Mouse (Mus musculus) E14TG2a.4 (cell line): ENCODE data around the gene Car10.
"Not testable (repeated sequence)": the region's sequence is repeated elsewhere in the genome, so short reads cannot be mapped to it uniquely, and the experiment has no call there.

Experiments
- H3K27me3 ChIP-seq: 2 replicates; pipeline ENCODE4 v1.6.1; 2014; ENCODE audit warnings: low read length, control low read depth; ENCODE audit not compliant: insufficient read depth
- H3K36me3 ChIP-seq: 2 replicates; pipeline ENCODE4 v1.6.1; 2014; ENCODE audit warnings: low read length, control low read depth; ENCODE audit not compliant: insufficient read depth
- H3K4me1 ChIP-seq: replicated peaks from 2 replicates; pipeline ENCODE4 v1.6.1; 2014; ENCODE audit warnings: low read depth, low read length, control low read depth
- H3K4me3 ChIP-seq: replicated peaks from 2 replicates; pipeline ENCODE4 v1.5.1; 2014; ENCODE audit warnings: mild to moderate bottlenecking, low read length
- H3K9me3 ChIP-seq: 2 replicates; pipeline ENCODE4 v1.6.1; 2014; ENCODE audit warnings: low read length, control low read depth
- CTCF ChIP-seq: conservative IDR thresholded peaks from 2 replicates; pipeline ENCODE4 v1.5.1; 2014; ENCODE audit warnings: low read length
- NANOG ChIP-seq: IDR thresholded peaks from 2 replicates; pipeline ENCODE4 v1.6.1; 2014; ENCODE audit warnings: borderline replicate concordance, low read length, mixed read lengths
- POU5F1 ChIP-seq: IDR thresholded peaks from 2 replicates; pipeline ENCODE4 v1.6.1; 2014; ENCODE audit warnings: low read length, borderline replicate concordance

The Car10 gene

DNA sequence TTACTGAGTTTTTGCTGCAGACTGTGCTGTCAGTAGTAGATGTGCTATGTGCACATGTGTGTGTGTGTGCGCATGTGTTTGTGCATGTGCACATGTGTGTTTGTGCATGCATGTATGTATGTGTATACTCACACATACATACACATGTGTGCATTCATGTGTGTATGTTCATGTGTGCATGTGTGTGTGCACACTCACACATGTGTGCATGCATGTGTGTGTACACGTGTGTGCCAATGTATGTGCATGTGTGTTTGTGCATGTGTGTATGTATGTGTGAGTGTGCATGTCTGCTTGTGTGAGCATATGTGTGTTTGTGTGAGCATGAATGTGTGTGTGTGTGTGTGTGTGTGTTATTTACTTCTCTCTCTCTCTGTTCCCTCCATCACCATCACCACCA, 298.5 kb downstream of the Car10 start:
- no peaks in the 10 kb centered on the region for H3K27me3 ChIP-seq
- H3K4me1 ChIP-seq, result no peaks in the 10 kb centered on the region
- H3K4me3 ChIP-seq, result no peak overlapping the region
- no peaks in the 10 kb centered on the region for H3K9me3 ChIP-seq
- H3K36me3 ChIP-seq, result no peaks in the 10 kb centered on the region
- TF ChIP-seq POU5F1 (no peak), CTCF (no peak), NANOG (no peak)

DNA sequence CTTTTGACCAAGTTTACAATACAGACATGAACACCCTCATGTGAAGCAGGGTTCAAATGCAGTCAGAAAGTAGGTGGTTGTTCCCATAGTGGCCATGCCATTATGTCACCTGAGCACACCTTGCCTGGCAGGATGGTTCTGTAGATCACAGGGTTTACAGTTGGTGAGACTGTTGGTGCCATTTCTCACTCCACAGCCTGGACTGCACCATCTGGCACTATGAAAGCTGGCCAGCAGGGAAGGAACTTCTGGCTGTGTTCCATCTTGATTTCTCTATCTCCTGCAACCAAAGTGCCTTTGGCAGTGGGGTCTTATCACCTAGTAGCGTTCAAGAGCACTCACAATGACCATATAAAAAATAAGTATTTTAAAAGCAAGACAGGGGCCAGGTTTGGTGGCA, 303.3 kb downstream of the Car10 start:
- H3K27me3 ChIP-seq, H3K4me3 ChIP-seq, H3K9me3 ChIP-seq, H3K4me1 ChIP-seq, H3K36me3 ChIP-seq: not testable (repeated sequence)

DNA sequence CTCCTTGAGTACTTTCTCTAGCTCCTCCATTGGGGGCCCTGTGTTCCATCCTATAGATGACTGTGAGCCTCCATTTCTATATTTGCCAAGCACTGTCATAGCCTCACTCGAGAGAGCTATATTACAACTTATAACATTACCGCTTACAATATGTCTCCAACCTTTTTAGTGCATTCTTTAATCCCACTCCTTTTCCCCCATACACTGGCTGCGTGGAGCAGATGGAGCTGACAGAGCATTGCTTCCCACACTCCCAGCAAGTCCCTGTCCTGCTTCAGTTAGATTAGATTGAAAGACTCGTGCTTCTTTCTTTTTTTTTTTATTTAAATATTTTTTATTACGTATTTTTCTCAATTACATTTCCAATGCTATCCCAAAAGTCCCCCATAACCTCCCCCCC, 310.2 kb downstream of the Car10 start:
- no peak overlapping the region for H3K4me3 ChIP-seq
- H3K36me3 ChIP-seq, result no peaks in the 10 kb centered on the region
- TF ChIP-seq POU5F1, result no peak
- TF ChIP-seq CTCF, result no peak
- no peak for TF ChIP-seq NANOG
- H3K4me1 ChIP-seq, result no peaks in the 10 kb centered on the region
- H3K9me3 ChIP-seq, result no peaks in the 10 kb centered on the region
- no peaks in the 10 kb centered on the region for H3K27me3 ChIP-seq

DNA sequence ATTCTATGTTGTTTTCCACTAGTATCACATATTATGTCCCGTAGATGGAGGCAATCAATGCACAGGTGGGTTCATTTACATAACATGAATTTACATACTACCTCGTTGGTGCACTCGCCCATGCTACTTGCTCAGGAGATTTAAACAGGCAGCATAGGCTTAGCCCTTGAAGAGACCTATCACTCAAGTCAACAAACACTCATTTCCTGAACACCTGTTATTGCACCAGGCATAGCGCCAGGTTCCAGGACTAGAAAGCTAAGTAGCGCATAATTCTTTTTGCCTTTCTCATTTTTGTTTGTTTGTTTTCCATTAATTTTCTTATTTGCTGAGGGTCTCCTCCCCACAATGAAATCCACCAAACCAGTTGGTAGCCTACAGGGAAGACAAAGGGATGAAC, 333.7 kb downstream of the Car10 start:
- no peak overlapping the region for H3K4me3 ChIP-seq
- no peaks in the 10 kb centered on the region for H3K27me3 ChIP-seq
- peaks cover 21% of the 10 kb centered on the region for H3K9me3 ChIP-seq
- H3K36me3 ChIP-seq, result no peaks in the 10 kb centered on the region
- H3K4me1 ChIP-seq, result no peaks in the 10 kb centered on the region
- TF ChIP-seq CTCF (no peak), POU5F1 (no peak), NANOG (no peak)

DNA sequence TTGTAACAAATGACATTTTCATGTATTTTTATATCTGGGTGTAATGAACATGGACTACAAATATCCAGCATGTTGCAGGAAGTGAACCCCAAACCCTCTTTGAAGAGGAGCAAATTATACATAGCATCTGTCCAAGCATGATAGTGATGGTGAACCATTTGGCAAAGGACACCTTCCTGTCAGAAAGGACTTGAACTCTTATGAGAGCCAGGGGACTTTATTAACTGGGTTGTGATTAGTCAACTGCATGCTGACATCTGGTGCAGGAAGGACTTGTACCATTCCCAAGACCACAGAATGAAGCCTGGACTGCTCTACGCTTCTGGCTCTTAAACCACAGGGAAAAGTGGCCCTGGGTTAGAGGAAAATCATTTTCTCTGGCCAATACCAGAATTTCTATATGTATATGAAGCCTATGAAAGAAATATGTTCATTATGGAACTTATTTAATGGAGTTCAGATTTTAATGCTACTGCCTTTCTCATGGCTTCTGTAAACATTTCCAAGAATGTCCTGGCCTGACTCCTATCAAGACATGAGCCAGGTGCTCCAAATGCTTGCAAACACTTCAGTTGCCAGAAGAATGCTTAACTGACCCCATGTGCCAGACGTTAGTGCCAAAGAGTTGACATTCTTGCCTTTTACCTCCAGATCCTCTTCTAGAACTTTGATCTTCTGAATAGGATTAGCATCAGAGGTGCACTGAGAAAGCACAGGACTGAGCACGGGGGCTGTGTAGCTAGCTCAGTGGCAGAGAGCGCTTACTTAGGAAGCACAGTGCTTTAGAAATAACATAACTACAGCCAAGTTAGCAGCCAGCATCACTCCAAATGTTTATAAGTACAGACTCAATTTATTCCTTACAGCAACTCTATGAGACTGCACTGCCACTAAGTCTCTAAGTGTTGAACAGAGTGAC, 337.4 kb downstream of the Car10 start:
- Histone ChIP-seq H3K27me3 (no peaks in the 10 kb centered on the region), H3K36me3 (no peaks in the 10 kb centered on the region), H3K9me3 (peaks cover 21% of the 10 kb centered on the region), H3K4me3 (no peak overlapping the region), H3K4me1 (no peaks in the 10 kb centered on the region)
- no peak for TF ChIP-seq POU5F1

DNA sequence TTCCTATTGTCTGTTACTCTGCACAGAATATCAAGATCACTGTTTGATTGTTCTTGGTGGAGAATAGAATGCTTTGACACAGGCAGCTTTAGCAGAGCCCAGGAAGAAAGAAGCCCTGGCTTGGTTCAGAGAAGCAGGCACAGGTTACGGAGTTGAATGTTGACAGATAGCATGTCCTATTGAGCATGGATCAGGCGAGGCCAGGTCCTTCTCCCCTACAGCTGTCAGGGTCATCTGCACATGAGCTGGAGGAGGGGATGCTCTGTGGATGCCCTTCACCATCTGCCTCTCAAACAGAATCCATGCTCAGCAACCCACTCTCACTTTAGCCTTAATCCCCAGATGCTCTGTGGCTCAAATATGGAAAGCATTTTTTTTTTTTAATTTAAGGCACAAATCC, 339.1 kb downstream of the Car10 start:
- Histone ChIP-seq H3K27me3 (no peaks in the 10 kb centered on the region), H3K9me3 (peaks cover 21% of the 10 kb centered on the region), H3K4me3 (no peak overlapping the region), H3K4me1 (no peaks in the 10 kb centered on the region), H3K36me3 (no peaks in the 10 kb centered on the region)
- TF ChIP-seq NANOG (no peak), CTCF (no peak), POU5F1 (no peak)

DNA sequence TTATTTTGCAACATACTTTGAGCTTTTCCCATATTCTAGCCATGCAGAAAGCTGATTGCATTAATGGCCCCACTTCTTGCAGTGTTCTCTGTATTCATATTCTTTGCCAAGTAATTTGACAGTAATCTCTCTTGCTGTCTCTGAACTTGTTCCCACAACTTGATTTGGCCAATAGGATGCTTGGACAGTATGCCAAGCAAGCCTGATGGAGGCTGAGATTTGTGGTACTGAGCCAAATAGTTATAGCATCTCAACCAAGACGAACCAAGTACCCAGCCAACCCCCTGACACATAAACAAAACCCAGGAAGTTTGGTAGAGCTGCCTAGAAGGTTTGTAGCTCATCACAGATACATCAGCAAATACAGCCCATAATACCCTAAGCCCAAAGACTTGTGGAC, 342.6 kb downstream of the Car10 start:
- TF ChIP-seq POU5F1, result no peak
- TF ChIP-seq NANOG, result no peak
- no peak for TF ChIP-seq CTCF
- Histone ChIP-seq H3K36me3 (no peaks in the 10 kb centered on the region), H3K4me1 (no peaks in the 10 kb centered on the region), H3K27me3 (no peaks in the 10 kb centered on the region), H3K9me3 (peaks cover 4% of the 10 kb centered on the region; the same call in 1 of the 2 replicates), H3K4me3 (no peak overlapping the region)

DNA sequence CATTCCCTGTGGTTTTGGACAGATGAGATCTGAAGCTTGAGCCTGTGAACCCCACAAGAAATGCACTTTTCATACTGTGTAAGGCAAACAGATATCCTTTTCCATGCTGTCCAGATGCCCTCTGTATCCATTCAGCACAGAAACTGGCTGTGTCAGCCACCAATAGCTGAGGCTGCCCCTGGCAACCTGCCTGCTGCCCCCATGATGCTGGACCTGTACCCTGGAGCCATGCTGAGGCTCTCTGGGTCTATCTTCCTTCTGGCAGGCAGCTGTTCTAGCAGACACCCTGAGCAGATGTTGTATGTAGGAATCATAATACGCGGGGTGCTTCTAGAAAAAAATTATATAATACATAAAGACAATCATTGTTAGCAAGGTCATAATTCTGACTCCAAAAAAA, 345.9 kb downstream of the Car10 start:
- TF ChIP-seq NANOG (no peak), POU5F1 (no peak), CTCF (no peak)
- no peaks in the 10 kb centered on the region for H3K36me3 ChIP-seq
- no peaks in the 10 kb centered on the region for H3K9me3 ChIP-seq
- H3K4me3 ChIP-seq, result no peak overlapping the region
- no peaks in the 10 kb centered on the region for H3K4me1 ChIP-seq
- no peaks in the 10 kb centered on the region for H3K27me3 ChIP-seq

DNA sequence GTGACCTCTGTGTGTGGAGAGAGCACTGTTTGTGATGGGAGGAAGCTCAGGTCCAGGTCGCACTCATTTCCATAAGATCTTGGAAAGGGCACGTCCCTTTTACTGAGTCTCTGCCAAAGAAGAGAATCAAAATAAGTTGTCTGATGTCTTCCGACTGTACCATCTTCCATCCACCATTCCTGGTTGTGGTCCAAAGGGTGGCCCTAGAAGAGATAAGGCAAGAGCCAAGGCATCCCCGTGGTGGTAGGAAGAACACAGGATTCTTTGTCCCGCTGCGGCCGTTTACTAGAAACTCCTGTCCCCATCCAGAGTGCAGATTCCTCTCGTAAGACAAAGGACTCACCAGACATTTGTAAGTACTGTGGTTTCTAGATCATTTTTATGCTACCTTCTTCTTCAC, 346.9 kb downstream of the Car10 start:
- no peaks in the 10 kb centered on the region for H3K4me1 ChIP-seq
- H3K9me3 ChIP-seq, result no peaks in the 10 kb centered on the region
- TF ChIP-seq CTCF, result no peak
- no peak for TF ChIP-seq NANOG
- TF ChIP-seq POU5F1, result no peak
- H3K36me3 ChIP-seq, result no peaks in the 10 kb centered on the region
- no peak overlapping the region for H3K4me3 ChIP-seq
- no peaks in the 10 kb centered on the region for H3K27me3 ChIP-seq
